Mouse (Mus musculus): ENCODE results near the gene Ereg.

- no peak for TF ChIP-seq CTCF (conservative IDR thresholded peaks at IDR 0.05; ENCODE audit: insufficient read depth, insufficient read length, low read depth, low read length)
- TF ChIP-seq POLR2A (IDR thresholded peaks at IDR 0.05; ENCODE audit: low read depth, low read length): no peak
Observed at GRCm38 (mm10) chr5:91037756-91038155, 36.7 kb upstream of the Ereg start.
